Mouse (Mus musculus) midbrain, embryonic 13.5 days (tissue): ENCODE data around the gene Gm20481. TPM values are rescaled to one million over a fixed set of nuclear protein-coding genes. Genes with fewer than 3 reads are reported as not detected.
"Not testable (repeated sequence)": the region's sequence is repeated elsewhere in the genome, so short reads cannot be mapped to it uniquely, and the experiment has no call there.

Source experiments
- ATAC-seq: fragments of 200-750 bp; cut with Nextera tagmentation; 2 replicates; pipeline ENCODE4 v1.8.0; 2017; ENCODE audit warnings: mild to moderate bottlenecking, moderate TSS enrichment, moderate library complexity
- H3K27ac ChIP-seq: fragments of 300-500 bp; sonication (generic); 2 replicates; pipeline ENCODE4 v1.5.1; 2015; ENCODE audit warnings: inconsistent platforms, mild to moderate bottlenecking, moderate library complexity
- H3K27me3 ChIP-seq: fragments of 300-500 bp; sonication (generic); 2 replicates; pipeline ENCODE4 v1.6.1; 2015; ENCODE audit warnings: mild to moderate bottlenecking, inconsistent platforms
- H3K36me3 ChIP-seq: fragments of 300-500 bp; sonication (generic); 2 replicates; pipeline ENCODE4 v1.6.1; 2015; ENCODE audit warnings: mild to moderate bottlenecking, inconsistent platforms
- H3K4me1 ChIP-seq: fragments of 300-500 bp; sonication (generic); replicated peaks from 2 replicates; pipeline ENCODE4 v1.6.1; 2015; ENCODE audit warnings: inconsistent platforms
- H3K4me2 ChIP-seq: fragments of 300-500 bp; sonication (generic); replicated peaks from 2 replicates; pipeline ENCODE4 v1.6.1; 2015; ENCODE audit warnings: moderate library complexity, mild to moderate bottlenecking, inconsistent platforms
- H3K4me3 ChIP-seq: fragments of 300-500 bp; sonication (generic); replicated peaks from 2 replicates; pipeline ENCODE4 v1.5.1; 2015; ENCODE audit warnings: mild to moderate bottlenecking, inconsistent platforms
- H3K9ac ChIP-seq: fragments of 300-500 bp; sonication (generic); replicated peaks from 2 replicates; pipeline ENCODE4 v1.6.1; 2015; ENCODE audit warnings: mild to moderate bottlenecking, inconsistent platforms
- H3K9me3 ChIP-seq: fragments of 300-500 bp; sonication (generic); 2 replicates; pipeline ENCODE4 v1.6.1; 2016; ENCODE audit warnings: mild to moderate bottlenecking, inconsistent platforms
- WGBS: fragments of 180-500 bp; shearing (Covaris S2); methylation state at CpG from one replicate; pipeline ENCODE4 v1.1.7; 2015; 5-methylcytosine and 5-hydroxymethylcytosine counted together
- polyA plus RNA-seq: library from polyadenylated mRNA; unstranded; fragments of >200 nt; fragmentation: Nextera tagmentation; extraction: Ambion mirVana; gene quantifications from 2 replicates; pipeline ENCODE4 v1.2.1, GENCODE M21; 2015

The Gm20481 gene
- polyA plus RNA-seq, 1 experiment from 2014 or later: not detected

DNA sequence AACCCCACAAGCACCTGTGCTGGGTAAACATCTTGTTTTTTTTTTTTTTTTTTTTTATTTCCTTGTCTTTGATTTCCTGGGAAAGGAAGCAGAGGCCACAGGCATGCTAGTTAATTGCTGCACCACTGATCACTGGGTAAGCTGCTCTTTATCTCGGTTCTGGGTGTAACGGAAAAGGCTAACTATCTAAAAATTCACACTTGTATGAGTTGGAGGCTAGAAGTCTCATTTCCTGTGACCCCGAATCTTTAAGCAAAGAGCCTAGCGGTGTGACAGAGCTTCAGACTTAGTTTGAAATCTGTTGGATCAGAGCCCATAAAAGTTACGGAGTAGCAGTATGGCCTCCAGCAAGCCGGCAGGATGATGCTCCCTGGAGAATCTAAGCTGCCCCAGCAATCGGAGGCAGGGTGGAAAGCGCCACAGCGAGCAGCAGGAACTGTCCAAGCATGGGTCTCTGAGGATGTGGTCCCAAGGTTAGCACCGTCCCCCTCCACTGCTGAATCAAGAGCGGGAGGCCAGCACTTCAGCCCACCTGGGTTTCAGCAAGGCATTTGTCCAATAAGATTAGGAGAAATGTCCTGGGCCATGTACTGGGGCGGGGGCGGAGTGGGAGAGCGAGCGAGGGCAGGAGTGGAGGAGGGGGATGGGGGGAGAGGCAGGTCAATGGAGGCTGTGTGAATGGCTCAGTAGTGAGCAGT, 28.2 kb upstream of the Gm20481 start:
- Histone ChIP-seq H3K4me1 (peaks cover 6% of the 10 kb centered on the region), H3K9me3 (no peaks in the 10 kb centered on the region), H3K4me2 (peak overlapping the region; percentile 44), H3K9ac (peak overlapping the region; percentile 54; the same call in 1 of the 2 replicates), H3K27me3 (no peaks in the 10 kb centered on the region), H3K27ac (peak overlapping the region; percentile 35), H3K36me3 (0 out of 2 replicates have a peak, but pooled peaks cover 3% of the 10 kb centered on the region), H3K4me3 (peak overlapping the region; percentile 27)
- ATAC-seq: 0 out of 2 replicates have a peak, but pooled peaks have one; percentile 17
- WGBS: 4% methylated on average over 15 of the region's 15 CpGs

- peaks cover 6% of the 10 kb centered on the region for H3K4me1 ChIP-seq
- no peak overlapping the region for H3K4me2 ChIP-seq
- WGBS: 91% methylated on average over 4 of the region's 4 CpGs
- no peaks in the 10 kb centered on the region for H3K36me3 ChIP-seq
- H3K9me3 ChIP-seq: no peaks in the 10 kb centered on the region
- H3K9ac ChIP-seq: no peak overlapping the region
- H3K27me3 ChIP-seq: no peaks in the 10 kb centered on the region
- H3K4me3 ChIP-seq: no peak overlapping the region
- no peak for ATAC-seq
- no peak overlapping the region for H3K27ac ChIP-seq
Measured at GRCm38 (mm10) chr17:34943128-34943815, 26.4 kb upstream of the Gm20481 start.

DNA sequence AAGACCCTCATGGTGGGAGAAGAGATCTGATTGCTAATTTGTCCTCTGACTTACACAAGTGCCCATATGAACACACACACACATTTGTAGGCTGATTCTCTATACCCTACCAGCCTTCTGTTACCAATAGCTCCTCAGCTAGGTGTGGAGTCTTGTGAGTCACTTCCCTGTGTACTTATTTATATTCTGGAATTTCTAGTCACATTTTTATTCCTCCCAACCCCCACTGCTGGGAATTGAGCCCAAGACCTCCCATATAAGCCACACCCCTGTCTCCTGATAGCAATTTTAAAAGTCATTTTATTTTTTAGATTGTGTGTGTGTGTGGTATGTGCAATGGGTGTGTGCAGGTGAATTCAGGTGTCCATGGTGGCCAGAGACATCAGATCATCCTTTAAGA, 25.4 kb upstream of the Gm20481 start:
- Histone ChIP-seq H3K9ac (no peak overlapping the region), H3K27me3 (no peaks in the 10 kb centered on the region), H3K27ac (no peak overlapping the region), H3K36me3 (peaks cover 2% of the 10 kb centered on the region), H3K4me2 (no peak overlapping the region), H3K4me1 (peaks cover 6% of the 10 kb centered on the region), H3K9me3 (no peaks in the 10 kb centered on the region), H3K4me3 (no peak overlapping the region)
- no peak for ATAC-seq

GRCm38 (mm10) chr17:34946486-34947140, 23.1 kb upstream of the Gm20481 start:
- Histone ChIP-seq H3K9ac (no peak overlapping the region), H3K27me3 (no peaks in the 10 kb centered on the region), H3K27ac (no peak overlapping the region), H3K4me3 (no peak overlapping the region), H3K9me3 (no peaks in the 10 kb centered on the region), H3K36me3 (peaks cover 17% of the 10 kb centered on the region), H3K4me2 (no peak overlapping the region), H3K4me1 (peaks cover 21% of the 10 kb centered on the region)
- no peak for ATAC-seq
- WGBS: 87% methylated on average over 5 of the region's 5 CpGs

- peaks cover 18% of the 10 kb centered on the region for H3K4me1 ChIP-seq
- peaks cover 17% of the 10 kb centered on the region for H3K36me3 ChIP-seq
- no peak for ATAC-seq
- no peak overlapping the region for H3K4me2 ChIP-seq
- 32% methylated on average over 8 of the region's 8 CpGs for WGBS
- no peak overlapping the region for H3K4me3 ChIP-seq
- no peaks in the 10 kb centered on the region for H3K27me3 ChIP-seq
- H3K27ac ChIP-seq: no peak overlapping the region
- H3K9ac ChIP-seq: no peak overlapping the region
- H3K9me3 ChIP-seq: no peaks in the 10 kb centered on the region
Measured at GRCm38 (mm10) chr17:34947606-34948005, 22.1 kb upstream of the Gm20481 start.

- 57% methylated on average over 9 of the region's 9 CpGs for WGBS
- not testable (repeated sequence) for H3K4me3 ChIP-seq, H3K27ac ChIP-seq, H3K9me3 ChIP-seq, H3K27me3 ChIP-seq, H3K9ac ChIP-seq, ATAC-seq, H3K4me2 ChIP-seq
- Histone ChIP-seq H3K36me3 (peaks cover 17% of the 10 kb centered on the region), H3K4me1 (peaks cover 18% of the 10 kb centered on the region)
Measured at GRCm38 (mm10) chr17:34948721-34949552, 20.8 kb upstream of the Gm20481 start.

- Histone ChIP-seq H3K4me2 (no peak overlapping the region), H3K9me3 (no peaks in the 10 kb centered on the region), H3K27me3 (peaks cover under 1% of the 10 kb centered on the region; the same call in 1 of the 2 replicates), H3K27ac (no peak overlapping the region), H3K36me3 (peaks cover 17% of the 10 kb centered on the region), H3K4me3 (no peak overlapping the region), H3K9ac (no peak overlapping the region), H3K4me1 (peaks cover 18% of the 10 kb centered on the region)
- WGBS: 39% methylated on average over 4 of the region's 4 CpGs
- ATAC-seq: no peak
Measured at GRCm38 (mm10) chr17:34949553-34949969, 20.2 kb upstream of the Gm20481 start.

- WGBS: 29% methylated on average over 10 of the region's 10 CpGs
- Histone ChIP-seq H3K9me3 (no peaks in the 10 kb centered on the region), H3K9ac (peak overlapping the region; percentile 97), H3K4me1 (peaks cover 18% of the 10 kb centered on the region), H3K4me3 (peak overlapping the region; percentile 75), H3K4me2 (peak overlapping the region; percentile 97), H3K36me3 (peaks cover 17% of the 10 kb centered on the region), H3K27me3 (peaks cover 12% of the 10 kb centered on the region), H3K27ac (peak overlapping the region; percentile 92)
- ATAC-seq: no peak
Measured at GRCm38 (mm10) chr17:34950514-34951455, 18.9 kb upstream of the Gm20481 start.

- Histone ChIP-seq H3K27ac (peak overlapping the region; percentile 92), H3K4me1 (peaks cover 18% of the 10 kb centered on the region), H3K4me3 (peak overlapping the region; percentile 75), H3K9me3 (no peaks in the 10 kb centered on the region), H3K27me3 (peaks cover 20% of the 10 kb centered on the region), H3K36me3 (peaks cover 17% of the 10 kb centered on the region), H3K4me2 (peak overlapping the region; percentile 97), H3K9ac (peak overlapping the region; percentile 97)
- WGBS: under 1% methylated on average over 29 of the region's 29 CpGs
- 0 out of 2 replicates have a peak, but pooled peaks have one; percentile 2 for ATAC-seq
Measured at GRCm38 (mm10) chr17:34951636-34952377, 17.9 kb upstream of the Gm20481 start.

DNA sequence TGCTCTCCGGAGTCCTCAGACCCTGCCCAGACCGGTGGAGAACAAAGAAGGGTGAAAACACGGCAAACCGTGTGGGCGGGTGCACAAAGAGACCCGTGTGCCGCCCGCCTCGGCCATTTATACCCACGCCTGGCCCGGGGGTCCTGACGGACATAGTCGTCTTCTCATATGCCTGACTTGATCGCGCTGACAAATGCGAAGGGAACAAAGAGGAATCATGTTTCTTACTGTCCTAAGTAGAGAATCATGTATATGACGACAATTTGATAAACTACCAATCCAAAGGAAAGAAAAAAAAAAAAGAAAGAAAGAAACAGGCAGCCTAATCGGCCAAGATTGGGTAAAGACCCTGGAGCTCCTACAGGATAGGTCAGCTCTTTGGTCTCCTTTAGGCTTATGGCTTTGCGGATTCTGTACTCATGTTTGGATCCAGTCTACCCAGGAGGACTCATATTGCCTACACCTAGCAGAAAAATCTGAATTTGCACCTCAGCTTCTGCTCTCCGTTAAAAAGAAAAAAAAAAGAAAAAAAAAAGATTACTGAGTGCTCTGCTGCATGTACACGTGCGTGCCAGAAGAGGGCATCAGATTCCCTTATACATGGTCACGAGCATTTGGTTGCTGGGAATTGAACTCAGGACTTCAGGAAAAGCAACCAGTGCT, 17.2 kb upstream of the Gm20481 start:
- peaks cover 17% of the 10 kb centered on the region for H3K36me3 ChIP-seq
- H3K27me3 ChIP-seq: peaks cover 22% of the 10 kb centered on the region
- ATAC-seq: peak; percentile 83
- peak overlapping the region; percentile 75 for H3K4me3 ChIP-seq
- no peaks in the 10 kb centered on the region for H3K9me3 ChIP-seq
- WGBS: under 1% methylated on average over 23 of the region's 23 CpGs
- H3K4me1 ChIP-seq: peaks cover 18% of the 10 kb centered on the region
- H3K4me2 ChIP-seq: peak overlapping the region; percentile 97
- peak overlapping the region; percentile 92 for H3K27ac ChIP-seq
- H3K9ac ChIP-seq: peak overlapping the region; percentile 97
